Mouse (Mus musculus): ENCODE measurements around the gene Arhgef28. TPM values are rescaled to one million over a fixed set of nuclear protein-coding genes. Genes with fewer than 3 reads are reported as not detected.
"Not testable (repeated sequence)": the region's sequence is repeated elsewhere in the genome, so short reads cannot be mapped to it uniquely, and the experiment has no call there.

Gene Arhgef28
- polyA plus RNA-seq, 1 experiment from 2014 or later = 45.3 TPM

DNA sequence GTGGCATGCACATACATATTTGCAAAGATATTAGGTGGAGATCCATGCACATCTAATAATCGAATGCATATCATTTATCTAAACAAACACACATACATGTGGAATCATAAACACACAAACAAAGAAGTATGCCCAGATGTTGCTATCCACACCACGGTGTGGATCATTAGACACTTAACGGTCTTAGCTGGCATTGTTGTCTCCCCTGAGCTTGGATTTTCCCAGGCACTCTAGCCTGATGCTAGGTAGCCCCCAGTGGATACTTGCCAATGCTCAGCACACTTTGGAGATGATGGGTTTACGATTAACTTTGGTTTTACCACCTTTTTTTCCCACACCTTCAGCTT lies 85.1 kb downstream of the Arhgef28 start:
- Histone ChIP-seq H3K9ac (no peak overlapping the region), H3K36me3 (no peaks in the 10 kb centered on the region), H3K27ac (0 out of 2 replicates have a peak overlapping the region, but pooled peaks have one; percentile 33), H3K4me3 (replicated peaks) (no peak overlapping the region), H3K4me1 (peaks cover 20% of the 10 kb centered on the region), H3K27me3 (no peaks in the 10 kb centered on the region), H3K9me3 (replicated peaks) (0 out of 2 replicates have a peak, but pooled peaks cover 2% of the 10 kb centered on the region), H3K4me2 (no peak overlapping the region)
- no peak for ATAC-seq (replicated peaks; ENCODE audit: low FRiP score)
- WGBS = 83% methylated on average over 4 of the region's 4 CpGs

DNA sequence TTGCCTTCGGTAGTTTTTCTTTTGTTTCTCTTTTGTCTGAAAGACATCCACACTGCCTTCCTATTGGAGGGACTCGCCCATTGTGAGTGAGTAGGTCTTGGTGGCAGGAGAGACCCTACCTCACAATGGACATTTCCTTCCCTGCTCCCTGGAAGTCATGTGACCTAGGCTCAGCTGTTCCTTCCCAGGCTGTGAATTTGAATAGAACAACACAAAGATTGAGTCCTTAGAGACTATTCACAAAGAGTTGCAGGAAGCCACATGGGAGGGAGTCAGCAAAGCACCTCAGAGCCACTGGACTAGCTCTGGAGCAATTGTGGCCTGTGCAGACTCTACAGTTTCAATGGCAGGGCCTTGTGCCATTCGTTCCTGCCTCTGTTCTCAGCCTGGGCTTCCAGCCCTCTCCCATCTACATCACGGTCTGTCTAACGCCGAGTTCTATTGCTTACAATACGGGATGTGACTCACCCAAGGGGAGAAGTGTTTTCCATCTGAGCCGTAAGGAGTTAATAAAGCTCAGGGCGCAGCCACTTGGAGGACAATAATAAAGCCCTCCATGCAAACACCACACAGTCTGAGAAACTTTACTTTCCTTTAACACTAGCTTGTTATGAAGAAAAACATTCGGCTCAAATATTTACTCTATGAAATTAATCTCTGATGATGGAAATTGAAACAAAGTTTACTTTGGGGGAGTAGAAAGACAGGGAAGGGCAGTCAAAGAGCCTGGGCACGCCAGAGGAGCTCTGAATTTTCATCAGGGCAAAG lies 85.7 kb downstream of the Arhgef28 start:
- no peak overlapping the region for H3K4me2 ChIP-seq
- 0 out of 2 replicates have a peak, but pooled peaks cover 2% of the 10 kb centered on the region for H3K9me3 ChIP-seq (replicated peaks)
- H3K27me3 ChIP-seq = no peaks in the 10 kb centered on the region
- 82% methylated on average over 11 of the region's 11 CpGs for WGBS
- no peak for ATAC-seq (replicated peaks; ENCODE audit: low FRiP score)
- no peaks in the 10 kb centered on the region for H3K36me3 ChIP-seq
- peak overlapping the region; percentile 33; the same call in 1 of the 2 replicates for H3K27ac ChIP-seq
- no peak overlapping the region for H3K4me3 ChIP-seq (replicated peaks)
- H3K4me1 ChIP-seq = peaks cover 20% of the 10 kb centered on the region; the same call in 1 of the 2 replicates
- no peak overlapping the region for H3K9ac ChIP-seq

DNA sequence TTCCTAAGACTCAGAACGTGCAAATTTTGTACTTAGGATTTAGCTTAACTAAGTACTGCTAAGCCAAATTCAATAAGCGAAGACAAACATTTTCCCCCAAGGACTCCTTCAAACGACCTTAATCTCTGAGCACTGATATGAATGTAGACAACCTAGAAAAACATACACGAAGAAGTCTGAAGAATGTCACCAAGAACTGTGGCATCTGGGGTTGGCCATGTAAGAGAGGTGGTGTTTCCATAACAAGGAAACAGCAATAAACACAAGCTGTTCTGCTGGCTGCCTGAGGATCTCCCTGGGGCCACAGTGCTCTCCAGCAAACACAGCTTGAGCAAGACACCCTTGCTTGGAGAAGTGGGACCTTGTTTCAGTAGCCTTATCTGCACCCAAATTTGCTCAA lies 87.9 kb downstream of the Arhgef28 start:
- H3K9me3 ChIP-seq (replicated peaks) = 0 out of 2 replicates have a peak, but pooled peaks cover 2% of the 10 kb centered on the region
- no peaks in the 10 kb centered on the region for H3K36me3 ChIP-seq
- no peaks in the 10 kb centered on the region for H3K27me3 ChIP-seq
- no peak overlapping the region for H3K4me2 ChIP-seq
- no peak overlapping the region for H3K9ac ChIP-seq
- 75% methylated on average over 4 of the region's 4 CpGs for WGBS
- H3K4me3 ChIP-seq (replicated peaks) = no peak overlapping the region
- H3K4me1 ChIP-seq = peaks cover 13% of the 10 kb centered on the region; the same call in 1 of the 2 replicates
- no peak for ATAC-seq (replicated peaks; ENCODE audit: low FRiP score)
- H3K27ac ChIP-seq = no peak overlapping the region

DNA sequence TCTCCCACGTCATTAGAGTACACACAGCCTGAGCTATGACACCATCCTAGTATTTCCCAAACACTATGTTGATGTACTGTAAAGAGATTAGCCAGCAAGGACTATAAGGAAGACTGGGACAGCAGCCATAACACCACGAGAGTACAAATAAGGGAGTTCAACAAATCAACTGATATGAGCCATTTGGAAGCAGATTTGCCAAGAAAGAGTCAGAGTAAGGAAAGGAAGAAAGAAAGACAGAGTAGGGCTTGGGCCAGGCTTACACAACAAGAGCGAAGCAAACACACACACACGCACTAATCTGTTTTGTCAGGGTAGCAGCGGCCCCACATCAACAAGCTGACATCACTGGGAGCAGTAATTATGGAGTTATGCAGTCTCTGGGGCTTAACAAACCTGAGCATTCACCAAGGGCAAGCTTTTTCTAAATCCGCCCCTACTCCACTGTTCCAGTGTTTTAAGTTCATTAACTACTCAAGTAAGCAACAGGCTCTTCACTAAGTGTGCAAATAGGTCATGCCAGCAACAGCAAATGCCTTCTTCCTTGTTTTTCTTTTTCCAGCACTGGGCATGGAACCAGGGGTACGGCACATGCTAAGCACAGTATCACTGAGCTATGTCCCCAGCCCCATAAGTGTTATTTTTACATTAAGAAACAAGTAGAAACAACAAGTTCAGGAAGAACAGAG lies 88.5 kb downstream of the Arhgef28 start:
- 66% methylated on average over 7 of the region's 7 CpGs for WGBS
- ATAC-seq (replicated peaks; ENCODE audit: low FRiP score) = no peak; the same call in 1 of the 2 replicates
- H3K4me2 ChIP-seq = no peak overlapping the region
- no peak overlapping the region for H3K27ac ChIP-seq
- no peaks in the 10 kb centered on the region for H3K36me3 ChIP-seq
- peaks cover 13% of the 10 kb centered on the region; the same call in 1 of the 2 replicates for H3K4me1 ChIP-seq
- H3K27me3 ChIP-seq = no peaks in the 10 kb centered on the region
- H3K4me3 ChIP-seq (replicated peaks) = no peak overlapping the region
- H3K9me3 ChIP-seq (replicated peaks) = 0 out of 2 replicates have a peak, but pooled peaks cover 2% of the 10 kb centered on the region
- H3K9ac ChIP-seq = no peak overlapping the region

DNA sequence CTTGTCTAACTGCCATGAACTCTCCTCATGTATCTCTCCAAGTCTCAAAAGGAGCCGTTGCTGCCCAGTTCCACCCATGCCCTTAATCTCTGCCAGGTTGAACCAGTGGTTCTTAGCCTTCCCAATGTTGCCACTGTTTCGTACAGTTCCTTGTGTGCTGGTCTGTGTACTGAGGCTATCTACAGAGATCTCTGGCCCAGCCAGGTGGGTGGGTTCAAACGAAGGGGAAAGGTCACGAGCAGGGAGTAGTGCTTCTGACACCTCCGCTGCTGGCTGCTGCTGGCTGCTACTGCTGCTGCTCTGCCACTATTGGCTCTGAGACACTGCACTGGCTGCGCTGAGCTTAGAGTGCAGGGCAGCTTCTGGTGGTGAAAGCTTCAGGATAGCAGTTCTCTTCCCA lies 90.6 kb downstream of the Arhgef28 start:
- H3K4me3 ChIP-seq (replicated peaks) = no peak overlapping the region
- H3K27ac ChIP-seq = no peak overlapping the region
- WGBS = 62% methylated on average over 6 of the region's 6 CpGs
- 0 out of 2 replicates have a peak, but pooled peaks cover 2% of the 10 kb centered on the region for H3K9me3 ChIP-seq (replicated peaks)
- H3K4me1 ChIP-seq = 0 out of 2 replicates have a peak, but pooled peaks cover 9% of the 10 kb centered on the region
- ATAC-seq (replicated peaks; ENCODE audit: low FRiP score) = no peak
- no peaks in the 10 kb centered on the region for H3K36me3 ChIP-seq
- no peak overlapping the region for H3K9ac ChIP-seq
- no peaks in the 10 kb centered on the region for H3K27me3 ChIP-seq
- no peak overlapping the region for H3K4me2 ChIP-seq

DNA sequence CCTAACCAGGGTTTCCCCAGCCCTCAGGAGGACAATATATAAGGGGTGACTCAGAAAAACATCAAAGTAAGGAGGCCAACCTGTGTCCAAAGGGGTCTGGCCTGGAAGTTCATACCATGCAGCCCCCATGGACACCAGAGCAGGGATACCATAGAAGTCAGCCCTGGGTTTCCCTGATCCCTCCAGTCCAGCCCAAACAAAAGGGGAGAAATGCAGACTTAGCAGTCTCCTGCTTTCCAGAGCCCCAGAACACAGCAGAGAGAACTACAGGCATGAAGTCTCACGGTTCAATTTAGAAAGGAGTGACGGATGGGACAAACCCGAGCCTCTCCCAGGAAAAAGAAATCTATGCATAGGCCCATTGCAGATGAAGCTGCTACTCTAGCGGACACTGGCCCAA lies 91.2 kb downstream of the Arhgef28 start:
- 0 out of 2 replicates have a peak, but pooled peaks cover 2% of the 10 kb centered on the region for H3K9me3 ChIP-seq (replicated peaks)
- 0 out of 2 replicates have a peak, but pooled peaks cover 9% of the 10 kb centered on the region for H3K4me1 ChIP-seq
- 76% methylated on average over 4 of the region's 4 CpGs for WGBS
- no peak overlapping the region for H3K9ac ChIP-seq
- no peak overlapping the region for H3K4me2 ChIP-seq
- ATAC-seq (replicated peaks; ENCODE audit: low FRiP score) = no peak
- no peaks in the 10 kb centered on the region for H3K36me3 ChIP-seq
- H3K27ac ChIP-seq = no peak overlapping the region
- H3K4me3 ChIP-seq (replicated peaks) = no peak overlapping the region
- no peaks in the 10 kb centered on the region for H3K27me3 ChIP-seq

DNA sequence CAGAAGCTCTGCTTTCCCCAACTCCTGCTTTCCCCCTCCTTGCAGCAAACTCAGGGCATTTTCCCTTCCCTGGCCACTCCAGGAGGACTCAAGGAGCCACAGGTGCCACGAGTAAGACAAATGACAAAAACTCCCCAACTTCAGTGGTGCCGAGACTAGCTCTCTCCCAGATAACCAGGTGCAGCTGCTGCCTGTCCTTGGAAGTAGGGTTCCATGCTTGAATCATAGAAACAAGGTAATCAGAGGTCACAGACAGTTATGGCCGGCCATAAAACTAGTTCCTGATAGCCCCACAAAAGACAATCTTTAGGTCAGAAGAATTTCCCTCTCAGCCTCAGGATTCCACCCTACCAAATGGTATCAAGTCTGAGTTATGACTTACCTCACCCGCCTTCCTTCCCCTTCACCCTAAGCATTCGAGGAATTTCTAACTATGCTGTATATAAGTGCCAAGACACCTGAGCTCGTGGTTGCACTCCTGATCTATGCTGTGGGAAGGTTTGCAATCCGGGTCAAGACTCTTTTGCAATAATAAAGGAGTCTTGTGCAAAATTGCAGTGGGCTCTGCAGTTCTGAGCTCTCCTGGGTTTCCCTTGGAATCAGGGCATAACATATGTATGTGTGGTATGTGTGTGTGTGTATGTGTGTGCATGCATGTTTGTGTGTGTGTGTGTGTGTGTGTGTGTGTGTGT lies 93.3 kb downstream of the Arhgef28 start:
- H3K9me3 ChIP-seq (replicated peaks) = no peaks in the 10 kb centered on the region
- no peak overlapping the region for H3K4me3 ChIP-seq (replicated peaks)
- no peak for ATAC-seq (replicated peaks; ENCODE audit: low FRiP score)
- WGBS = 39% methylated on average over 7 of the region's 7 CpGs
- H3K27ac ChIP-seq = no peak overlapping the region
- no peak overlapping the region for H3K4me2 ChIP-seq
- no peaks in the 10 kb centered on the region for H3K27me3 ChIP-seq
- 0 out of 2 replicates have a peak, but pooled peaks cover 9% of the 10 kb centered on the region for H3K4me1 ChIP-seq
- H3K9ac ChIP-seq = no peak overlapping the region
- H3K36me3 ChIP-seq = no peaks in the 10 kb centered on the region

DNA sequence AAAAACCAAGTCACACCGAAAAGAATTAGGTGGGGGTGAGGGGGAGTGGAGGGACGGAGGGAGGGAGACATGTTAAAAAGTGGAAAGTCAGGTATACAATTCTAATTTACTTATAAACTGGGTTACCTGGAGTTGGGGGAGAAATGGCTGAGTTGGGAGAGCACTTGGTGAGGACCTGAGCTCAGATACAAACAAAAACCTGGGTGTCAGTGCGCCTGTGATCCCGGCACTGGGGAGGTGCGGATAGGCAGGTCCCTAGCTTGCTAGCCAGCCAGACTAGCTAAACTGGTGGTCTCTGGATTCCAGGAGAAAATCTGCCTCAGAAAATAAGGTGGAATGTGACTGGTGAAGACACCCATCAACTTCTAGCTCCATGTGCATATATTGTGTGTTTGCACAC lies 94.7 kb downstream of the Arhgef28 start:
- ATAC-seq (replicated peaks; ENCODE audit: low FRiP score) = no peak
- no peaks in the 10 kb centered on the region for H3K9me3 ChIP-seq (replicated peaks)
- H3K4me1 ChIP-seq = 0 out of 2 replicates have a peak, but pooled peaks cover 3% of the 10 kb centered on the region
- H3K4me3 ChIP-seq (replicated peaks) = no peak overlapping the region
- no peaks in the 10 kb centered on the region for H3K36me3 ChIP-seq
- H3K27me3 ChIP-seq = no peaks in the 10 kb centered on the region
- WGBS = 86% methylated on average over 5 of the region's 5 CpGs
- H3K27ac ChIP-seq = no peak overlapping the region
- no peak overlapping the region for H3K9ac ChIP-seq
- H3K4me2 ChIP-seq = no peak overlapping the region

DNA sequence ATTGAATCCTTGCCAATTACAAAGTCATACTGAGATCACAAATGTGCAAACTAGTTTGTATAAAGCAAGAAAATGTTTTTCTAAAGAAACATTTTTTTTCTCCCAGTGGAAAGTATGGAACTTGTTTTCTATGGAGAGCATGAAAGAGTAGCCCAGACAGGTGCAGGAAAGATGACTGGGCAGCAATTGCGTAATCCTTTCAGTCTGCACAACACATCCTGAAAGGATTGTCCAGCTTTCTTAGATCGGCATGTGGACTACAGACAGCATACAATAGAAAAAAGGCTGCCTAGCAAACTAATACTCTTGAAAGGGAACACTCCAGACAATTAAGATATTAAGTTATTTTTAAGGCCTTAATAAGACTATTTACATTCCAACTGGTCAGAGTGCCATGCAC lies 95.2 kb downstream of the Arhgef28 start:
- Histone ChIP-seq H3K9me3 (replicated peaks) (no peaks in the 10 kb centered on the region), H3K27me3 (no peaks in the 10 kb centered on the region), H3K4me3 (replicated peaks) (no peak overlapping the region), H3K27ac (no peak overlapping the region), H3K4me1 (0 out of 2 replicates have a peak, but pooled peaks cover 3% of the 10 kb centered on the region), H3K4me2 (no peak overlapping the region), H3K9ac (no peak overlapping the region), H3K36me3 (no peaks in the 10 kb centered on the region)
- WGBS = 84% methylated on average over 2 of the region's 2 CpGs
- no peak for ATAC-seq (replicated peaks; ENCODE audit: low FRiP score)

DNA sequence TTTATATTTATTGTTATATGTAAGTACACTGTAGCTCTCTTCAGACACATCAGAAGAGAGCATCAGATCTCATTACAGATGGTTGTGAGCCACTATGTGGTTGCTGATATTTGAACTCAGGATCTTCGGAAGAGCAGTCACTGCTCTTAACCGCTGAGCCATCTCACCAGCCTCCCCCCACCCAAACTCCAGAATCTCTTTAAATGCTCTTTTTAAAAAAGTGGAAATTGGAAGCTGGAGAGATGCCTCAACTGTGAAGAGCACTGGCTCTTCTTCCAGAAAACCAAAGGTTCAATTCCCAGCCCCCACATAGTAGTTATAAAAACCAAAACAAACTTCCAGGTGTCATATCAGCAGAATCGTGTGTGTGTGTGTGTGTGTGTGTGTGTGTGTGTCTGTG lies 97.8 kb downstream of the Arhgef28 start:
- H3K27me3 ChIP-seq; H3K9me3 ChIP-seq (replicated peaks); H3K36me3 ChIP-seq; H3K4me2 ChIP-seq; H3K9ac ChIP-seq; H3K4me1 ChIP-seq; ATAC-seq (replicated peaks; ENCODE audit: low FRiP score); H3K27ac ChIP-seq; H3K4me3 ChIP-seq (replicated peaks): not testable (repeated sequence)
- 85% methylated on average over 3 of the region's 3 CpGs for WGBS

DNA sequence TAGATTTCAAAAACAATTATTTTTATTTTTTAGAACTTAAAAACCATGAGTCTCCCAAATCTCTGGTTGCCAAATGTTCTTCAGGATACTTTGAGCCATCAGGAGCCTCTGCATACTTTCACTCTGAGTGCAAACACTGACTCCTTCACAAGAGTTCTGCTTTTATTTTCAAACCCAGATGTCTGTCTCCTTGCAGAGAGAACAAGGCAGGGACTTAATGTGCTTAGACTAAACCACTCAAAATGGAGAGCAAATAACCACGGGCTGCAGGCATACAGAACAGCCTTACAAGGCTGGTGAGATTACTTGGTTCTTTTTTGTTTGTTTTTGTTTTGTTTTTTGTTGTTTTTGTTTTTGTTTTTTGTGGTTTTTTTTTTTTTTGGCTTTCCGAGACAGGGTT lies 98.6 kb downstream of the Arhgef28 start:
- Histone ChIP-seq H3K4me1 (no peaks in the 10 kb centered on the region), H3K27ac (no peak overlapping the region), H3K4me3 (replicated peaks) (no peak overlapping the region), H3K9me3 (replicated peaks) (no peaks in the 10 kb centered on the region), H3K4me2 (no peak overlapping the region), H3K27me3 (no peaks in the 10 kb centered on the region), H3K9ac (no peak overlapping the region), H3K36me3 (no peaks in the 10 kb centered on the region)
- WGBS = 78% methylated on average over 2 of the region's 2 CpGs
- no peak for ATAC-seq (replicated peaks; ENCODE audit: low FRiP score)

DNA sequence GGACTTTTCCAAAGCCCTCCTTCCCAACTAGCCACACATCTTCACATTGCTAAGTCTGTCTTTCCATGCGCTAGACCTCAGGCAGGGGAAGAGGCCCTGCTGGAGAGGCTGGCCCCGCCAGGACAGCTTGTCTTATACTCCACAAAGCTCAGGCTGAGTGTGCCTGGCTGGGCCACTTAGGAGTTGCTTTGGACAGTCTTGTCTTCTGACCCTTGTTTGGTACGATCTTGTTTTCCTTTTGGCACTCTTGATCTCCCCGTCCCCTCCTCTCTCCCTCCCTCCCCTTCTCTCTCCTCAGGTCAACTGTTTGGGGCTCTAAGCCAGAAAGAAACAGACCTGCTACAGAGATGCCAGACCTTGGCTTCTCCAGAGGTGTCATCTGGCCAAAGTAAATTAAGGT lies 110.3 kb downstream of the Arhgef28 start:
- Histone ChIP-seq H3K36me3 (no peaks in the 10 kb centered on the region), H3K9ac (no peak overlapping the region), H3K27me3 (no peaks in the 10 kb centered on the region), H3K4me1 (0 out of 2 replicates have a peak, but pooled peaks cover 3% of the 10 kb centered on the region), H3K9me3 (replicated peaks) (no peaks in the 10 kb centered on the region), H3K4me2 (no peak overlapping the region), H3K27ac (no peak overlapping the region), H3K4me3 (replicated peaks) (no peak overlapping the region)
- ATAC-seq (replicated peaks; ENCODE audit: low FRiP score) = no peak
- WGBS = 63% methylated on average over 4 of the region's 4 CpGs

All from kidney, embryonic 15.5 days (tissue).